Mouse (Mus musculus) adrenal gland, adult 2 months (tissue): ENCODE data around the gene Mob3a. TPM values are rescaled to one million over a fixed set of nuclear protein-coding genes. Genes with fewer than 3 reads are reported as not detected.

Source experiments
- DNase-seq: peaks from one replicate; pipeline ENCODE4 v3.0.0; 2021
- polyA plus RNA-seq: library from polyadenylated mRNA; depleted of rRNA; stranded (reverse); fragments of >200 nt; gene quantifications from 2 replicates; pipeline ENCODE4 v1.2.3, GENCODE M21; 2012
- total RNA-seq, 2 experiments: library from RNA; stranded (reverse); gene quantifications; 2 replicates each; pipeline ENCODE4 v1.2.3; 2021

Gene Mob3a
- total and polyA plus RNA-seq, 3 experiments, result 18.0 to 27.1 (median 19.4) TPM

DNA sequence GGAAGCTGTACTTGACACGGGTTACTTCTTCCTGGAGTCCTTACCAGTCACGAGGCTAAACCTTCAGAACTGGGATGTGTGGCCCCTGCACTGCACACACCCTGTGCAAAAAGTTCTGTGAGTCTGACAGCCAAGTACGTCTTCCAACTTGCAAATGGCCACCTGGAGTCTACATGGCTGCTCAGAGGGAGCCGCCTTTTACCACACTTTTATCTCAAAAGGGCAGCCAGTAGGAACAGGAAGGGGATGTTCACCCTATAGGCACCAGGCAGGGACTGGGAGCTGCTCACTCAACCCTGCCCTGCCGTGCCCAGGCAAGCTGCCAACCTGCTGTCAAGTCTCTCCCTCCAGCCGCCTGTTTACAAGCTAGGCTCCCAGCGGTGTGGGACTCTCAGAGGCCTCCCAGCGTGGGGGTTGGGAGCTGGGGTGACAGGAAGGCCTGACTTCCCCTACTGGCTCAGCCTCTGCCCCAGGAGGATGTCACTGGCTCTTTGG, 23.8 kb downstream of the Mob3a start, which contains the start of gene Mknk2:
Gene Mknk2, minus strand, starts transcription at position 171 of the 495 bp plus-strand sequence.
- peak; percentile 96 for DNase-seq

DNA sequence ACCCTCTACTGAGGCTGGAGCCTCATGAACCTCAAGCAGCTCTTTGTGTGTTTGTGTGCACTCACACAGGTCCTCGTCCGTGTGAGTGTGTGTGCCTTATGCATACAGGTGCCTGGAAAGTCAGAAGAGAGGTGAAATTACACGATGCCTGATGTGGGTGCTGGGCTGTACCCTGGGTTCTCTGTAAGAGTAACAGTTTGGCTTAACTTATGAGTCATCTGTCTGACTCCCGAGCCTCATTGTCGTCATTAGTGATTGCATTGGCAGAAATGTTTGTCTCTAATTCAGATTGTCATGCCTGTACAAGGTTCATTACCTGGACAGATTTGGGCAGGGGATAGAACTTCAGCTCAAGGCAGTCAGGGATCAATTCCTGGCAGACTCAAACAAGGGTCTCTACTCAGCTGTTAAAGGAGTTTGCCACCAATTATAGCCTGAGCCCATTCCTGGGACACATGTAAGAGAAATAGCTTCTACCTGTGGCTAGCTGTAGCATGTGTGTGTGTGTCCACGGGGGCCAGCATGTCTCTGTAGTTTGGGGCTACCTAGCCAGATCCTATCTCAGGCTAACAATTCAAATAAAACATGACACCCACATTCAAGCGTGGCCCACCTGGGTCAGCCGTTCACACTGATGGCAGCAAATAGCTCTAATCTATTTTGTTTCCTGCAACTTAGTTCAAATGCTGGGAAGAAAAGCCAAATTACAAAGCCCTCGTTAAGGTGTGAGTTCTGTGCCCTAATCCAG, 24.5 kb downstream of the Mob3a start:
- peak; percentile 63 for DNase-seq

DNA sequence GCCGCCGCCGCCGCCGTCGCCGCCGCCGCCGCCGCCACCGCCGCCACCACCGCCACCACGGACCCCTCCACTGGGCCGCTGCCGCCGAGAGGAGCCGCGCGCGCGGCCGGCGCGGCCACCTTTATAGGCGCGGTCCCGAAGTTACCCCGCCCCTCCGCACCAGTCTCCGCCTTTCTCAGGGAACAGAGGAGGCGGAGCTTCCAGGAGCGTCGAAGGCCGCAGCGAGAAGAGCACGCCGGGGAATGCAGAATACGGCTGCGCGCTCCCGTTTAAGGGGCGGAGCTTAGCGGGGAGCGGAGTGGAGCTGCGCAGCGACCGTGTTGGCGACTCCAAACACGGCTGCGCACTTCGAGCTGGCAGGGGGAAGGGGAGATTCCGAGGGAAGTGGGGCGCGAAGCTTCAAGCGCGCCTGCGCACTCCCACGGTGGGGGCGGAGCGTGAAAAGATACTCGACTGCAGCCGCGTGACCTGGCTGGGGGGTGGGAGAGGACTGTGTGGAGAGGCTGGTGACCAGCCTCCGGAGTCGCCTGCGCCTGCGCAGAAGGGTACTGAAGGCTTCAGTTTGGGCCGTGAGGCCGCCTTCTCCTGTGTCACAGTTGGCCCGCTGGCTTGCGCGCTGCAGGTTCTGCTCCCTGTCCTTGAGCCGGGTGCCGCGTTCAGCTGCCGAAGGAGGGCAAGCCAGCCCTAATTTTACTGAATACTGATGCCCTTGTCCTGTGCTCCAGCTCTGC, 25.4 kb downstream of the Mob3a start:
- peak; percentile 100 for DNase-seq

DNA sequence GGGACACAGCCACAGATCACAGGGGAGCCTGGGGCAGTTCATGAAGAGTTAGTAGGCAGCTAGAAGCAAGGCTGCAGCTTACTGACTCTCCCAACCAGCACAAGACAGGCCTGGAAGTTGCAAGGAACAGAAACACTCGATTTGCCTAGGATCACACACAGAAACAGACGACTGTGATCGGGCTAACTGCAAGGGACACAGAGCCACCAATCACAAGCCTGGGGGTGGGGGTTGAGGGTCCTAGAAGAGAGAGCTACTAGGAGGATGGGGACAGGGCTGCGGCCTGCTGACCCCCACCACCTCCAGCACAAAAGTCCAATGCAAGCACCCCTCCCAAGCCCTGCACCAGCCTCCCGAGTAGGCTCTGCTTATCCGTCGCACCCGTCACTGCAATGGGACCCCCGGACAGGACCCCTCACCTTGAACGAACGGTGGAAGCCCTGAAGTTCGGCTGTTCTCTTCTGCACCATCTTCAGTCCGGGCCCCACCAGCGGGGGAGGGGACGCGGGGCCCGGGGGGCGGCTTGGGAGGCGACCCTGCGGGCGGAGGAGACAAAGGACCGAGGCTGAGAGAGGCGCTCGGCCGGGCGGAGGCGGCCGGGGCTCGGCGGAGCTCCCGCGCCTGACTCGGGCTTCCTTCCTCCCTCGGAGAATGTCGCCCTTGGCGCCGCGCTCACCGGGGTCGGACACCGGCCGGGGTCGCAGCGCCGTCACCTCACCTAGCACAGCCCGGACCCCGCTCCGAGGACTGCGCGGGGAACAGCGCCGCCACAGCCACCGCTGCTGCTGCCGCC, 26.2 kb downstream of the Mob3a start:
- DNase-seq, result peak; percentile 46

DNA sequence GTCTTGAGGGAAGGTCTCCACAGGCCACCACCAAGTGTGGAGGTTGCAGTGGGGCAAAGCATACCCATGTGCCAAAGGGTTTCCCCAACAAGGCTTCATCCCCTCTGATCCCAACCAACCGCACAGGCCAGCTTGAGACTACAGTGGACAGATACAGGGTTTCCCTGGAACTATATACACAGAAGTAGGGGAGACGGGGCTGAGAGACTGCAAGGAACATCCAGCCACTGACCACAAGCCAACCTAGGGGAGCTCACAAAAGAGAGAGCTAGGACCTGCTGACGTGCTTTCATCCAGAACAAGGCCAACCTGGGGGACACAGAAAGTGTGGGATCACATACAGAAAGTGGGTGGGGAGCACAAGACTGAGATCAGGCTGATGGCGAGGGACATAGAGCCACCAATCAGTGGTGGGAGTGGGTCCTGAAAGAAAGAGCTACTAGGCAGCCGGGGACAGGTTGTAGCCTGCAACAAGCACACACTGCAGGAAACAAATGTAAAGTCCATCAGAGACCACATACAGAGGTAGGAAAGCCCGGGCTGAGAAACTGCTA, 26.8 kb downstream of the Mob3a start:
- DNase-seq, result peak; percentile 35

DNA sequence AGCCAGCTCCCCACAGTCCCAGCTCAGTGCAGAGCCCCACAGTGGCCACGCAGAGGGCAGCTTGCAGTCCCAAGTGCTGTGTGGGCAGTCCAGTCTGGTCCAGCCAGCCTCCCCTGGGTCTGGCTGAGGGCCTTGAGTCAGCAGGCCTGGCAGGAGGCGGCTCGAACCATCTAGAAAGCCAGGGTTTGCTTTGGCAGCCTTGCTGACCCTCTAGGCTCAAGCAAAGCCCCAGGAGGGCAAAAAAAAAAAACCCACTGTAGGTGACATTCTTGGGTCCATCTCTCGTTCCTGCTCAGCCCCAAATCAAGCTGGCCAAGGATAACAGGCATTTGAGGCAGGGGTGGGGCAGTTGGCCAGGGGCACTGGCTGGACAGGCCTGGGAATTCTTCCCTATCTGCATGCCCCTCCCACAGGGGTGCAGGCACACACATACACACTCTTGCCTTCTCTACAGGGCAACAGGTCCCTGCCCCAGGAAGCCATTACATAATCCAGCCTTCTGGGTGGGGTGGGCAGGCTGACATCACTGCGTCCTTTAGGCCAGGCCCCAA, 27.5 kb downstream of the Mob3a start:
- peak; percentile 74 for DNase-seq

DNA sequence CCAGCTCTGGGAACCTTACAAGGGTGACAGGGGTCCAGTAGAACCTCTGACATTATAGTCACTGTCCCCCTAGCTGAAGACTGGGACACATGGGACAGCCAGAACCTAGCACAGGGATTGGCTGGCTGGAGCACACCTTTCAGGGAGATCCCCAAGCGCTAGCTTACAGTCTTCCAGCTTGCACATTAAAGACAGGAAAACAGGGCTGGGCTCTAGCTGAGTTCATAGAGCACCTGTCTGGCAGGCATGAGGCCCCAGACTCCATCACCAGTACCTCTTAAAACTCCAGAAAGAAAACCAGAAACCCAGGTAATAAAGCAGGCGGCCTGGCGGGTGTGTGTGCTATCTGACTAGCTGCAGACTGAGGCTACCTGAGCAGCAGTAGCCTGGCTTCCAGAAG, 28.1 kb downstream of the Mob3a start:
- DNase-seq, result no peak

DNA sequence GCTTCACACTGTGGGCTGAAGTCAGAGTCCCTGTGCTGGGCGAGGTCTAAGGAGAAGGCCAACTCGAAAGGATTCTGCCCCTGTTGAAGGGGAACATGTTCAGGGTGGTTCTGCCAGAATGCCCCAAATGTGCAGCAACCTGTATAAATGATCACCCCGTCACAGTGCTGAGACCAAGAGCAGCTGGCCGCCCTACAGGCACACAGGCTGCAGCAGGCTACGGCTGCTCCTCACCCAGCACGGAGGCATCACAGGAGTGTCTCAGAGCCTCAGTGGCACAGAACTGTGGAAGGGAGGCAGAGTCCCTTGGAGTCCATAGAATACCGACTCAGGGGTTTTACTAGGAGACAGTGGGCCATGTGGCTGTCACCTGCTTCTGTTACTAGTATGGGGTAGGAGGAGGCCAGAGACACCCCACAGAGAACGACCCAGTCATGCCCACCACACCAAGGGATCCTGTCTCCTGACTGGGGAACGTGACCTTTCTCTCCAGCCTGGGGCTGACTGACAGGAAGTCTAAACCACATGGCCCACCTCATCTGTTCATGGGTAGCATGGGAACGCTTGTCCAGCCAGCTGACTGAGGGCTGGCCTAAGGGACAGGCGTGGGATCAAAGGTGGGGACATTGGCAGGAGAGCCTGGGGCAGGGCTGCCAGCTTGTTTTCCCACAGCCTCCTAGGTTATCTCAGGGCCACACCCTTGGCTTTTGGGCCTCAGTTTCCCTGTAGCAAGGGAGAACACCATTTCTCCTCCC, 29.7 kb downstream of the Mob3a start:
- peak; percentile 31 for DNase-seq

DNA sequence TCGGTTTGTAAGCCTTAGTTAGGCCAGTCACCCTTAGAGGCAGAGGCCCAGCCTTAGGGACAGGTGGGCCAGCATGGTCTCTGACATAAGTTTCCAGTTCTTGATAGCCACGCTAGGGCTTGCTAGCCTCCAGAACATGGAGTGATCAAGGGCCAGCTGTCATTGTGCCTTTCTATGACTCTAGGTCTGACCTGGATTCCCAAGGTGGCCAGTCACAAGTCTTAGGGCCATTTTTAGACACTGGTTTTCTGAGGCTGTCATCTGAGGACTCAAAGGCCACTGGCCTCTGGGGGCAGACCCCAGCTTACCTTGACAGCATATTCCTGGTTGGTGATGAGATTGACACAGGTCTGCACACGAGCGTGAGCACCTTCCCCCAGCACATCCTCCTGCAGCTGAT, 30.5 kb downstream of the Mob3a start:
- DNase-seq, result no peak

DNA sequence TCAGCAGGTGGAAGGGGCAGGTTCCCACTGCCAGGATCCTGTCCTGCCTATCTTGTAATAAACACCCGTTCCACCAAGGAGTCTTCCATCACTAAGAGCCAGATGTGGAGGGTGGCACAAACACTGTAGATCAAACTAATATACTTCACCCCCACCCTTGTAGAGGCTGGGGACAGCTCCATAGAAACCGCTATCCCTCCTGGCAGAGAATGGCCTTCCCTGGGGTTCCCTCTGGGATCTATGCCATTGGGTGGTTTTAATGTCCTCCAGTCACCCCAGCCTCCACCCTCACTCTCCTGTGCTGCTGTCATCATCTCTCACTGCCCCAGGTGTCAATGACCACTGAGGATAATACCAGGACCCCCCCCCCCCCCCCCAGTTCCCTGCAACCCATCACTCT, 31.2 kb downstream of the Mob3a start:
- DNase-seq, result no peak

DNA sequence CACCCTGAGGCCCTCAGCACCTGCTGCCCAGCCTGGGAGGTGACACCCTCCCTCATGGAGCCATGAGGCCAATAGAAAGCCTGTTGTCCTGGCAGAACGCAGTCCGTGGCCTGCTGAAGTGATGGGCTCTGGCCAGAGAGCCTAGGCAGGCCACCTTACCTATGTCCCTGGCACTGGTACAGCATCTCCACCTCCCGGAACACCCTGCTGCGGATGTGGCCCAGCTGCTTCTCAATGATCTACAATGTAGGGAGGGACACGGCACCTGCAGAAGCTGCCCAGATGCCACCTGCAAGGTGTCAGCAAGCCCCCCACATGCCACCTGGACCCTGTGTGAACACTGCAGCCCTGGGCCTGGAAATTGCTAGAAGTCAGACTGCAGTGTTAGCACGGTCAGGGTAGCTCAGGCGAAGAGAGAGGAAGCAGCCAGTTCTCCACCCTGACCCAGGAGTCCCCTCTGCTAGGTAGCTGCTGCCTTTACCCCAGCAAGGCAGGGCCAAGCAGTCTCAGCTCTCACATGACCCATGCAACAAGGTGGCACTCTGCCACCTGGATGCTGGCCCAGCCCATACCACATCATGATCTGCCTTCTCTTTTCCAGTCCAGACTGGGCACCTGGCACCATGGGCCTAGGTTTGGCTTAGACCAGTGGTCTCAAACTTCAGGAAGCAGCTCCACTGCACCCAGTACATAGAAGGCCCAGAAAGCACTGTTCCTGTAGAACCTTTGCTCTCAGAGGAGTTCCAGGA, 31.9 kb downstream of the Mob3a start:
- peak; percentile 72 for DNase-seq

DNA sequence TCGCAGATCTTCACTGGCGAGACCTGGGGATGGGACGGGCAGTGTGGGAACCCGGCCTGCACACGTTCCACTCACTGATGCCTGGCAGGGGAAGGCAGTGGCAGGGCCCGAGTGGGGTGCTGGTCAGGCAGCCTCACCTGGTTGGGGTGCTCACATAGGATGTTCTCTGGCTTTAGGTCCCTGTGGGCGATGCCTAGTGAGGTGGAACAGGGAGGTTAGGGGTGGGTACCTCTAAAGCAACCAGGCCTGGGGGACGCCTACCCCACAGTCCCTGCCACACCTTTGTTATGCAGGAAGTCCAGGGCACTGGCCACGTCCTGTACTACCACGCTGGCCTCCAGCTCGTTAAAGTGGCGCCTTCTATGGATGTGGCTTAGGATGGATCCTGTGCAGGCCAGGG, 32.8 kb downstream of the Mob3a start:
- no peak for DNase-seq

DNA sequence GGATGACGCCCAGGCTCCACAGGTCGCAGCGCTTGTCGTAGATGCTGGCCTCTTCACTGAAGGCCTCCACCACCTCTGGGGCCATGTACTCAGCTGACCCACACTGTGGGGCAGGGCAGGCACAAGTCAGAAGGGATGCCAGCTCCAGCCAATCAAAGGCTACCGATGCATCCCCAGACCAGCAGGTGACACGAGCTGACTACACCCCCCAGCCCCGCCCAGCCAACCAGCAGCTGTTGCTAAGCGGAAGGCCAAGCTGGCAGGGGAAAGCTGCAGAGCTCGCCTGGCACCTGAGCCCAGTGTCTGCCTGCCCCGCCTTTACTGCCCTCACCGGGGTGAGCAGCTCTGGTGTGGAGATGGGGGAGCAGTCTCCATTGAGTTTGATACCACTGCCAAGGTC, 33.2 kb downstream of the Mob3a start:
- no peak for DNase-seq

DNA sequence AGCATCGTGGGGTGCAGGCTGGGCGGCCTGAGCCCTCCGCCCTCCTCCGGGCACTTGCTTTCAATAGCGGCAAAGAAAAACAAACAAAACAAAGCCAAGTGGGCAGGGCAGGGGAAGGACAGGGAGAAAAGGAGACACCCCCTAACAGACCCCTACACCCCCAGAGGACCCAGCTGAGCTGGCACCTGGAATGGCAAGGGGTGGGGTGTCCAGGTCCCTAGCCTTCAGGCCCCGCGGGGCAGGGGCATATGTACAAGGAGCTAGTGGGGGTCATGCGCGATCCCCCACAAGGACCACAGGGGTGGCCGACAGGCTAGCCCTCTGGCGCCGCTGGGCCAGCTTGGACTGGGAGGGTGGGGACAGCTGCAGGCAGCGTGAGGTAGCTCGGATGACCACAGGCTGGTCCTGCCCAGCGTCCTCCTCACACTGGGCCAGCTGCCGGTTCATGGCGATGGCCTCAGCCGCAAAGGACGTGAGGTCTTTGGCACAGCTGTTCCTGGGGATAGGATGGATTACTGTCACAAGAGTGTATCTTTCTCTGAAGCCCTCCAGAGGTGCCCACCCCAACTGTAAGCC, 34.9 kb downstream of the Mob3a start:
- no peak for DNase-seq

DNA sequence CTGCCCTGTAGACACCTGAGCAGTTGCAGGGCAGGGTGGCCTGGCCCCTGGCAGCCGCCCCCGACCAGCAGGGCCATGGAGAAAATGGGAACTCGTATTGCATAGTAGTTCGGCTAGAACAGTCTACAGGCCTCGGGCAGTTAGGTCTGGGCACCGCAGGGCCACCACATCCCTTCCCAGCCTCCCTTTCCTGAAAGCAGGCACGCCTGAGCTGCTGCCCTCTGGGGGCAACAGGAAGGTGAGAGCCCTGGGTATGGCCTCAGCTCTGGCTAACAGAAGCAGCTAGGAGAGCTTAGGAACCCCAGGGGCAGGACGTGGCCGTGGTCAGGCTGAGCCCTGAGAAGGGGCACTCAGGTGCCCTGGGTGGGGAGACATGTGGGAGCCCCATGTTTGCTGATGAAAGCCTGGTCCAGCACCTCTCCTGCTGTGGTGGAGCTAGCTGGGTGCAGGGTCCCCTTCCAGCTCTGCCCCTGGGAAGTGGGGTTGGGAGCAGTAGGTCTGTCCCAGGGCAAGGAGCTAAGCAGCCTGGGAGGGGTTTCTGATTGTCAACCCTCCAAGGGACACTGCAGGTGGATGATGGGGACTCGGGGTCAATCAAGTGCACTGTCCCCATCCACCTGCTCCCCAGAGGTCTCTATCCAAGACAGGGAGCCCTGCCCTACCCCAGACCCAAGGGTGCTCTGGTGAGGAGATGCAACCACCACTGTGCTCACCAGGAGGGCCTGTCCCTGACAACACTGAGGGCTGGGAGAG, 35.6 kb downstream of the Mob3a start:
- no peak for DNase-seq

DNA sequence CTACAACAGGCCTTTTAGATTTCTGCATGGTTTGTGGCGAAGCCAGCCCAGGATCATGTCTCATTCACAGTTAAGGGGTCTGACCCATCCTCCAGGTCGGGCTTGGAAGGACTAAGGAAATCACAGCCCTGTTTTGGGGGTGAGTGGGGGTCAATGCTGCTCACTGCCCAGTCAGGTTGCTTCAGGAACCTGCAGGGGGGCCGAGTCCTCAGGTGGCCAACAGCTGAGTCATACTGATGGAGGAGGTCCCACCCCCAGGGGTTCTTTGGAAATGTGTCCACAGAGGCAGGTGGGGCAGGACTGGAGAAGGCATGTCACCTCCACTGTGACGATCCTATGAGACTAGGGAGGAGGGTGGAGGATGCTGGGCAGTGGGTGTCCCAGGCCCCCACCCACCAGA, 36.3 kb downstream of the Mob3a start:
- peak; percentile 50 for DNase-seq

DNA sequence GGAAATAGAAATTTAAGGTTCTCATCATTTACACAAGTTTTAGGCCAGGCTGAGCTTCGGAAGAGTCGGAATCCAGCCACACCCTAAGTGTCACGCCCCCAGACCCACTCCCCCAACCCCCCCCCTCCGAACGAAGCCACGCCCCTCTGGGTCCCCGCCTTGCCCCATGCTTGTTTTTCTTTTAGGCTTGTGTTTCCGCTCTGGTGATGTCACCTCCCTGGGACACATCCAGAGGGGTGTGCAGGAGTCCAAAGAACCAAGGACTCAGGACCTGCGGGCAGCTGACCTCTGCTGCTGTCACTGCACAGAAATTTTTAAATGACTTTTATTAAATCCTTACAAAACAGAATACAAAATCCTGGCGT, 36.8 kb downstream of the Mob3a start:
- peak; percentile 90 for DNase-seq

DNA sequence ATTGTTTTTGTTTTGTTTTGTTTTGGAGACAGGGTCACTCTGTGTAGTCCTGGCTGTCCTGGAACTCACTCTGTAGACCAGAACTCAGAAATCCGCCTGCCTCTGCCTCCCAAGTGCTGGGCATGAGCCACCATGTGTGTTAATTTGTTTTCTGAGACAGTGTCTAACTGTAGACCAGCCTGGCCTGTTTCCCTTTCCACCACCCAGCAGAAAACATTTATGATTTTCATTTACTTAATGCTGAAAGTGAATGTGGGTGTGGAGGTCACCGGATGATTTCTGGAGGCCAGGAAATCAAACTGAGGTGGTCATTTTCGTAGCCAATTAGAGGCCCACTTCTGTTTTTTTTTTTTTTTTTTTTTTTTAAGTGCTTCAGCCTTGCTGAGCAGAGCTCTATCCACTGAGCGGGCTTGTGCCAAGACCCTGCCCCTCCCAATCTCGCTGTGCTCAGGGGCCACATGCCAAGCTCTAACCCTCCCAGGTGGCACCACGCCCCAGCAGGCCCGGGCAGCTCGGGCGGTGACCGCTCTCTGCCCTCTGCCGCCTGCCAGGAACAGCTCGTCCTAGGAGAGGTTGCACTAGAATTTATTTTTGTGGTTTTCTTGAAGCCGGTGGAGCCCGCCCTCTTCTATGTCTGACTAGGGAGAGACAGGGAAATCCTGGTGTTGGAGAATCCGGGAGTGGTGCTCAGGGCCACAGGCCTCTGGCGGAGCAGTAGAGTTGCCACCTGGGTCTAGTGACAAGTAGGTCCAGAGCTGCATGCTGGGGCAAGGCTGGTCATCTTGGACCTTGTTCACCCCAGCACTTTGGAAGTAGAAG, 37.4 kb downstream of the Mob3a start:
- DNase-seq, result peak; percentile 91
